Mouse (Mus musculus): ENCODE measurements around the gene Cand2. TPM values are rescaled to one million over a fixed set of nuclear protein-coding genes. Genes with fewer than 3 reads are reported as not detected.
A peak's percentile ranks its signal among the peaks of the same experiment; 100 is the strongest.

Gene Cand2
- polyA plus RNA-seq, 1 experiment from 2014 or later: 3.3 TPM

- Histone ChIP-seq H3K9ac (0 out of 2 replicates have a peak overlapping the region, but pooled peaks have one; percentile 9), H3K27me3 (no peaks in the 10 kb centered on the region), H3K4me3 (replicated peaks) (no peak overlapping the region), H3K27ac (peak overlapping the region; percentile 50), H3K4me2 (no peak overlapping the region), H3K4me1 (replicated peaks) (peaks cover 38% of the 10 kb centered on the region), H3K9me3 (replicated peaks) (no peaks in the 10 kb centered on the region), H3K36me3 (no peaks in the 10 kb centered on the region)
- ATAC-seq (ENCODE audit: low read depth) (peak; percentile 74; the same call in 1 of the 2 replicates), DNase-seq (no peak)
- 82% methylated on average over 2 of the region's 2 CpGs for WGBS (ENCODE audit: insufficient replicate concordance)
These were observed 58.0 kb downstream of the Cand2 start for GRCm38 (mm10) chr6:115832152-115832850.

GRCm38 (mm10) chr6:115833861-115834260, 59.5 kb downstream of the Cand2 start:
- H3K27ac ChIP-seq: no peak overlapping the region
- no peak for DNase-seq
- no peak overlapping the region for H3K4me2 ChIP-seq
- peaks cover 50% of the 10 kb centered on the region for H3K4me1 ChIP-seq (replicated peaks)
- H3K4me3 ChIP-seq (replicated peaks): no peak overlapping the region
- H3K36me3 ChIP-seq: no peaks in the 10 kb centered on the region
- ATAC-seq (ENCODE audit: low read depth): no peak
- no peaks in the 10 kb centered on the region for H3K9me3 ChIP-seq (replicated peaks)
- H3K27me3 ChIP-seq: no peaks in the 10 kb centered on the region
- H3K9ac ChIP-seq: no peak overlapping the region

- Histone ChIP-seq H3K9me3 (replicated peaks) (no peaks in the 10 kb centered on the region), H3K4me2 (peak within 1 kb of the TSS; percentile 78), H3K27ac (no peak within 1 kb of the TSS), H3K9ac (peak within 1 kb of the TSS; percentile 54), H3K36me3 (peaks cover 19% of the 10 kb centered on the region), H3K27me3 (no peaks in the 10 kb centered on the region), H3K4me3 (replicated peaks) (peak within 1 kb of the TSS; percentile 51), H3K4me1 (replicated peaks) (peaks cover 22% of the 10 kb centered on the region)
- 8% methylated on average over 19 of the region's 19 CpGs for WGBS (ENCODE audit: insufficient replicate concordance)
- DNase-seq (peak; percentile 52), ATAC-seq (ENCODE audit: low read depth) (peak; percentile 88)
These were observed 63.8 kb downstream of the Cand2 start, which contains the start of gene Efcab12 for GRCm38 (mm10) chr6:115838161-115838597. Efcab12 (minus strand) TSS chr6:115838412.

- Histone ChIP-seq H3K9ac (no peak overlapping the region), H3K4me3 (replicated peaks) (peak overlapping the region; percentile 51), H3K27ac (no peak overlapping the region), H3K36me3 (peaks cover 25% of the 10 kb centered on the region), H3K4me2 (peak overlapping the region; percentile 78), H3K9me3 (replicated peaks) (no peaks in the 10 kb centered on the region), H3K27me3 (no peaks in the 10 kb centered on the region), H3K4me1 (replicated peaks) (peaks cover 20% of the 10 kb centered on the region)
- ATAC-seq (ENCODE audit: low read depth) (peak; percentile 33), DNase-seq (no peak)
- 67% methylated on average over 5 of the region's 5 CpGs for WGBS (ENCODE audit: insufficient replicate concordance)
These were observed 64.4 kb downstream of the Cand2 start for GRCm38 (mm10) chr6:115838745-115839144.

- Histone ChIP-seq H3K4me2 (no peak overlapping the region), H3K9ac (no peak overlapping the region), H3K36me3 (peaks cover 66% of the 10 kb centered on the region), H3K4me1 (replicated peaks) (peaks cover 9% of the 10 kb centered on the region), H3K4me3 (replicated peaks) (no peak overlapping the region), H3K27me3 (no peaks in the 10 kb centered on the region), H3K9me3 (replicated peaks) (no peaks in the 10 kb centered on the region), H3K27ac (no peak overlapping the region)
- 84% methylated on average over 4 of the region's 4 CpGs for WGBS (ENCODE audit: insufficient replicate concordance)
- ATAC-seq (ENCODE audit: low read depth) (no peak), DNase-seq (no peak)
These were observed 70.7 kb downstream of the Cand2 start for GRCm38 (mm10) chr6:115845006-115845405.

GRCm38 (mm10) chr6:115846640-115847411, 72.5 kb downstream of the Cand2 start:
- Histone ChIP-seq H3K36me3 (peaks cover 68% of the 10 kb centered on the region), H3K4me1 (replicated peaks) (peaks cover 18% of the 10 kb centered on the region), H3K27ac (no peak overlapping the region), H3K9me3 (replicated peaks) (no peaks in the 10 kb centered on the region), H3K4me2 (no peak overlapping the region), H3K4me3 (replicated peaks) (no peak overlapping the region), H3K27me3 (no peaks in the 10 kb centered on the region), H3K9ac (no peak overlapping the region)
- ATAC-seq (ENCODE audit: low read depth) (peak; percentile 59), DNase-seq (peak; percentile 33)
- 22% methylated on average over 8 of the region's 8 CpGs for WGBS (ENCODE audit: insufficient replicate concordance)

GRCm38 (mm10) chr6:115848598-115849304, 74.4 kb downstream of the Cand2 start:
- H3K36me3 ChIP-seq: peaks cover 50% of the 10 kb centered on the region
- H3K4me3 ChIP-seq (replicated peaks): no peak overlapping the region
- H3K9ac ChIP-seq: no peak overlapping the region
- H3K27me3 ChIP-seq: no peaks in the 10 kb centered on the region
- peaks cover 28% of the 10 kb centered on the region for H3K4me1 ChIP-seq (replicated peaks)
- H3K27ac ChIP-seq: no peak overlapping the region
- ATAC-seq (ENCODE audit: low read depth) (no peak), DNase-seq (no peak)
- H3K4me2 ChIP-seq: no peak overlapping the region
- 88% methylated on average over 10 of the region's 10 CpGs for WGBS (ENCODE audit: insufficient replicate concordance)
- H3K9me3 ChIP-seq (replicated peaks): no peaks in the 10 kb centered on the region

- Histone ChIP-seq H3K4me1 (replicated peaks) (peaks cover 34% of the 10 kb centered on the region), H3K9ac (peak overlapping the region; percentile 75), H3K27me3 (no peaks in the 10 kb centered on the region), H3K4me3 (replicated peaks) (peak overlapping the region; percentile 69), H3K4me2 (peak overlapping the region; percentile 77), H3K36me3 (peaks cover 28% of the 10 kb centered on the region), H3K9me3 (replicated peaks) (no peaks in the 10 kb centered on the region), H3K27ac (peak overlapping the region; percentile 93)
- no peak for DNase-seq
- WGBS (ENCODE audit: insufficient replicate concordance): 3% methylated on average over 20 of the region's 20 CpGs
- ATAC-seq (ENCODE audit: low read depth): peak; percentile 67; the same call in 1 of the 2 replicates
These were observed 78.2 kb downstream of the Cand2 start for GRCm38 (mm10) chr6:115852446-115853090.

- ATAC-seq (ENCODE audit: low read depth): peak; percentile 99
- Histone ChIP-seq H3K36me3 (peaks cover 22% of the 10 kb centered on the region), H3K9me3 (replicated peaks) (no peaks in the 10 kb centered on the region), H3K27me3 (no peaks in the 10 kb centered on the region), H3K4me2 (peak within 1 kb of the TSS; percentile 77), H3K4me3 (replicated peaks) (peak within 1 kb of the TSS; percentile 69), H3K4me1 (replicated peaks) (peaks cover 32% of the 10 kb centered on the region), H3K9ac (peak within 1 kb of the TSS; percentile 75), H3K27ac (peak within 1 kb of the TSS; percentile 93)
- under 1% methylated on average over 51 of the region's 51 CpGs for WGBS (ENCODE audit: insufficient replicate concordance)
- peak; percentile 99 for DNase-seq
These were observed 78.9 kb downstream of the Cand2 start, which contains the start of the genes Mbd4 and Ift122 for GRCm38 (mm10) chr6:115853091-115853813. Mbd4 (minus strand) TSS chr6:115853371. Ift122 (plus strand) TSS chr6:115853470.

- DNase-seq (no peak), ATAC-seq (ENCODE audit: low read depth) (no peak)
- peaks cover 31% of the 10 kb centered on the region for H3K4me1 ChIP-seq (replicated peaks)
- 51% methylated on average over 7 of the region's 7 CpGs for WGBS (ENCODE audit: insufficient replicate concordance)
- peak overlapping the region; percentile 75 for H3K4me2 ChIP-seq
- H3K9ac ChIP-seq: peak overlapping the region; percentile 65
- H3K27me3 ChIP-seq: no peaks in the 10 kb centered on the region
- no peaks in the 10 kb centered on the region for H3K9me3 ChIP-seq (replicated peaks)
- peak overlapping the region; percentile 69 for H3K4me3 ChIP-seq (replicated peaks)
- peak overlapping the region; percentile 30 for H3K27ac ChIP-seq
- peaks cover 15% of the 10 kb centered on the region for H3K36me3 ChIP-seq
These were observed 79.6 kb downstream of the Cand2 start for GRCm38 (mm10) chr6:115853985-115854384.

Data from liver, embryonic 13.5 days (tissue).